ENCODE assay signal across 11 mouse cellular contexts in genomic region chr11:88629619-88630018, GRCm38 (mm10).
A peak's percentile ranks its signal among the peaks of the same experiment; 100 is the strongest.
DNase-seq lines count a peak whose midpoint lies in the region; ATAC-seq and TF ChIP-seq lines count a peak whose summit lies in the region.
"Had no signal": no experiment of that assay in that cellular context is flagged by ENCODE, and none has a peak within 500 bp of the region (broad histone marks: within the 10 kb centered on the region; RNA-seq: fewer than 3 reads in every experiment).

No protein-coding gene starts in this region.

- TF ChIP-seq POLR2A in thymus, adult 2 months (IDR thresholded peaks at IDR 0.05; ENCODE audit: control insufficient read depth, extremely low read depth, insufficient read depth, low read length, poor library complexity), result no peak

- no peak for DNase-seq in heart, postnatal 25 days (ENCODE audit: low spot score)
- DNase-seq in thymus, adult 2 months, result no peak
- no peak for DNase-seq in thymus, postnatal 10 days (ENCODE audit: low spot score in 2 of 2)
- peak; percentile 46 for DNase-seq in hindbrain, postnatal 0 days (ENCODE audit: low spot score)
- no peak for DNase-seq in gastrocnemius, postnatal 36 days
- no peak for DNase-seq in adrenal gland, postnatal 14 days
- DNase-seq: cerebellum, postnatal 25 days; thymus, postnatal 4 days had no signal

- WGBS in heart, embryonic 12.5 days, result 69% methylated on average over 4 of the region's 4 CpGs
- 57% methylated on average over 4 of the region's 4 CpGs for WGBS in thymus, adult 2 months
- 17% methylated on average over 4 of the region's 4 CpGs for WGBS in hindbrain, postnatal 0 days
- 57% methylated on average over 4 of the region's 4 CpGs for WGBS in stomach, embryonic 16.5 days

- no peaks in the 10 kb centered on the region for H3K27me3 ChIP-seq in heart, embryonic 12.5 days (replicated peaks)
- no peaks in the 10 kb centered on the region for H3K27me3 ChIP-seq in thymus, adult 2 months (ENCODE audit: control insufficient read depth, insufficient read depth, low read length)
- H3K27me3 ChIP-seq in hindbrain, postnatal 0 days (ENCODE audit: insufficient read depth, low read length), result no peaks in the 10 kb centered on the region
- H3K27me3 ChIP-seq in stomach, embryonic 16.5 days (ENCODE audit: control insufficient read depth, insufficient read depth, low read length), result no peaks in the 10 kb centered on the region
- H3K27me3 ChIP-seq: megakaryocyte, embryonic 14.5 days had no signal

- intact Hi-C loops in heart, postnatal 25 days (cut with DNase I), result no loop called here
- intact Hi-C loops in gastrocnemius, postnatal 36 days (cut with DNase I), result loop anchor here (10.0 kb wide), 1 partner anchor 195 kb away; no protein-coding TSS in a partner anchor

- H3K4me2 ChIP-seq in heart, embryonic 12.5 days, result no peak overlapping the region
- no peak overlapping the region for H3K4me2 ChIP-seq in hindbrain, postnatal 0 days (ENCODE audit: low read depth, low read length)
- H3K4me2 ChIP-seq in stomach, embryonic 16.5 days (ENCODE audit: low read depth, low read length), result no peak overlapping the region

- peaks cover 85% of the 10 kb centered on the region for H3K4me1 ChIP-seq in heart, embryonic 12.5 days (replicated peaks)
- peaks cover 55% of the 10 kb centered on the region for H3K4me1 ChIP-seq in thymus, adult 2 months (replicated peaks; ENCODE audit: control insufficient read depth, insufficient read depth, low read length)
- H3K4me1 ChIP-seq in hindbrain, postnatal 0 days (ENCODE audit: insufficient read depth, low read length), result peaks cover 15% of the 10 kb centered on the region
- H3K4me1 ChIP-seq in stomach, embryonic 16.5 days (ENCODE audit: control insufficient read depth, insufficient read depth, low read length), result peaks cover 41% of the 10 kb centered on the region

- 0 out of 2 replicates have a peak overlapping the region, but pooled peaks have one; percentile 5 for H3K27ac ChIP-seq in heart, embryonic 12.5 days (ENCODE audit: poor library complexity, severe bottlenecking)
- H3K27ac ChIP-seq in thymus, adult 2 months (ENCODE audit: control insufficient read depth, insufficient read depth, low read length), result peak overlapping the region; percentile 10; the same call in 1 of the 2 replicates
- peak overlapping the region; percentile 64; the same call in 1 of the 2 replicates for H3K27ac ChIP-seq in hindbrain, postnatal 0 days
- H3K27ac ChIP-seq in stomach, embryonic 16.5 days (ENCODE audit: low read length), result peak overlapping the region; percentile 80

- H3K4me3 ChIP-seq in heart, embryonic 12.5 days, result no peak overlapping the region
- no peak overlapping the region for H3K4me3 ChIP-seq in thymus, adult 2 months (ENCODE audit: control insufficient read depth, insufficient read depth, low read length)
- no peak overlapping the region for H3K4me3 ChIP-seq in hindbrain, postnatal 0 days (ENCODE audit: low read length)
- H3K4me3 ChIP-seq in stomach, embryonic 16.5 days (replicated peaks; ENCODE audit: low read length), result no peak overlapping the region

- ATAC-seq in heart, embryonic 12.5 days (ENCODE audit: insufficient number of reproducible peaks, low FRiP score), result no peak
- 0 out of 2 replicates have a peak, but pooled peaks have one; percentile 21 for ATAC-seq in hindbrain, postnatal 0 days
- no peak for ATAC-seq in stomach, embryonic 16.5 days (ENCODE audit: insufficient read depth, low FRiP score)

- no peak for TF ChIP-seq CTCF in thymus, adult 2 months (IDR thresholded peaks at IDR 0.05; ENCODE audit: borderline replicate concordance, control insufficient read depth, extremely low read depth, insufficient read depth, low read length, poor library complexity)
- TF ChIP-seq CTCF in hindbrain, postnatal 0 days (IDR thresholded peaks at IDR 0.05; ENCODE audit: low read depth), result no peak

- no peaks in the 10 kb centered on the region for H3K9me3 ChIP-seq in heart, embryonic 12.5 days (replicated peaks)
- no peaks in the 10 kb centered on the region for H3K9me3 ChIP-seq in hindbrain, postnatal 0 days (ENCODE audit: low read length)
- no peaks in the 10 kb centered on the region for H3K9me3 ChIP-seq in stomach, embryonic 16.5 days (replicated peaks; ENCODE audit: control insufficient read depth, low read length)
- H3K9me3 ChIP-seq: megakaryocyte, embryonic 14.5 days had no signal

- H3K36me3 ChIP-seq in heart, embryonic 12.5 days, result 0 out of 2 replicates have a peak, but pooled peaks cover 4% of the 10 kb centered on the region
- no peaks in the 10 kb centered on the region for H3K36me3 ChIP-seq in thymus, adult 2 months (ENCODE audit: control insufficient read depth, insufficient read depth, low read length)
- H3K36me3 ChIP-seq in hindbrain, postnatal 0 days (ENCODE audit: insufficient read depth, low read length), result no peaks in the 10 kb centered on the region
- H3K36me3 ChIP-seq in stomach, embryonic 16.5 days (ENCODE audit: control insufficient read depth, insufficient read depth, low read length), result no peaks in the 10 kb centered on the region

- no peak overlapping the region for H3K9ac ChIP-seq in heart, embryonic 12.5 days
- H3K9ac ChIP-seq in hindbrain, postnatal 0 days (replicated peaks; ENCODE audit: low read length), result no peak overlapping the region
- peak overlapping the region; percentile 46; the same call in 1 of the 2 replicates for H3K9ac ChIP-seq in stomach, embryonic 16.5 days (ENCODE audit: low read length)

Comparison
In these comparisons a context has a peak if more than half of its experiments do, and no peak if none do; other contexts are left out.
1. H3K27ac ChIP-seq: peak in every context shown above with its lines; median percentile 80 in stomach, embryonic 16.5 days; 64 in hindbrain, postnatal 0 days; 10 in thymus, adult 2 months; 5 in heart, embryonic 12.5 days.